Mouse (Mus musculus) urinary bladder, postnatal 36 days (tissue): ENCODE data around the gene Olfr1367.

ENCODE experiments used
- DNase-seq, 2 experiments: peaks; one replicate each; pipeline ENCODE4 v3.0.0; 2022; ENCODE audit warnings: low spot score in 2 of 2, mixed read lengths in 1 of 2

The Olfr1367 gene

DNA sequence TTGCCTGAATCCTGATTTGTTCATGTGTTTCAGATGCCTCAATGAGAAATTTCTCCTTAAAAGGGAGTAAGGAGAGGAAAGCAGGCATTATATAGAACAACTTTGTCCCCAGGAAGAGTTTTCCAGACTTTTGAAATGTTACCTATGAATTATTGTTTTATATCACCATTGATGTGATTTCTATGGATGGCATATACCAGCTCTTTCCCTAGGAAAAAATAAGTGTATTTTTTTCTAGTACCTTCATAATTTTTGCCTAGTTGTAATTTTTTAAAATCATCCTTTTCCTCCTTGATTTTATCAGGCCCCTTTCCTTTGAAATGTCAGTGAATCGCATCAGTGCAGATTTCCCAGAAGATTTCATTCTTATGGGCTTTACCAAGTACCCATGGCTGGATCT, at the start of gene Olfr1367:
Gene Olfr1367 (plus strand): TSS at position 301 of the 400 bp plus-strand sequence.
- no peak for DNase-seq

DNA sequence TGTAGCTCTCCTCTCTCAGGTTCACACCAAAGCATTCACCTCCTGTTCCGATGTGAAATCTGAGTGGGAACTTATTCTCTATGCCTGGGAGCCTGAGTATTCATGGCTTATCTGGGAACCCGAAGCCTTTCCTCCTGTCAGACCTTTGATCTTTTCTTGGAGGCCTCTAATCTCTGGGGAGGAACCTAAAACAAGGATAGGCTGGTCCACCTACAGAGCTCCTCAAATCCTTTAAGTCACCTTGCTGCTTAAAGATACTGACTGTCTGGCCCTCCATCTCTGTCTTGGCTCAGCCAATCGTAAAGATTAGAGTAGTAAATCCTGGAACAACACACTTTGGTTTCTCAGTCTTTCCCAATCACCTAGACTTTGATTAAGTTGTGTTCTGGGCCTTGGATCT, 48.2 kb upstream of the Olfr1367 start:
- DNase-seq: no peak

DNA sequence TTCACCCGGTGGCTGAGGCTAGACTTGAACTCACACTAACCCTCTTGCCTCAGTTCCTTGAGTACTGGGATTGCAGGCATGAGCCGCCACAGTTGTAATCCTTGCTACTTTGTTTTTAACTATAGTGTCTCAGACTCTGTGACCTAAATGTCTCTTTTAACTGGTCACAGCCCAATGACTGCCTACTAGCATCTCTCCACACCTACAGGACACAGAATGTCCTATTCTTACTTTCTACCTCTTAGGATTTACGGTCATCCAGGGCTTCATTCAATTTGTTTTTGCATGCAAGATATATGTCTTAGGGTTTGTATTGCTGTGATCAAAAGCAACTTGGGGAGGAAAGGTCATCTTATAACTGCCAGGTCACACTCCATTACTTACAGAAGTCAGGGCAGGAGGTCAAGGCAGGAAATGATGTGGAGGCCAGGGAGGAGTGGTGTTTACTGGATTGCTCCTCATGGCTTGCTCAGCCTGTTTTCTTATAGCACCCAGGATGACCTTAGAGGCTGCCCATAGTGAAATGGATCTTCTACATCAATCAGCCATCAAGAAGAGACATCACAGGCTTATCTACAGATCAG, 42.1 kb upstream of the Olfr1367 start:
- no peak for DNase-seq

DNA sequence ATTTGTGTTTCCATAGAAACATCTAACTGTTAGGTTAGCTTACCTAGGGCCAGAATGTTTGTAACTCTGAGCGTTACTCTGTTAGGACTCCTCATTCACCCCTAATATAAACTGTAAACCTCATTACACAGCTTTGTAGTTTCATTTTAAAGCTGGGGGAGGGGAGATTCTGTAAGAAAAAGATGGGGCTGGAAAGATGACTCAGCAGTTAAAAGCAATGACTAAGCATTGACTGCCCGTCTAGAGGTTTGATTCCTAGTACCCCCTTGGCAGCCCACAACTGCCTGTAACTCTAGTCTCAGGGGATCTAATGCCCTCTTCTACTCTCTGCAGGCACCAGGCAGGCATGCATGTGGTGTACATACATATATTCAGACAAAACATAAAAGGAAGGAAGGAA, 36.9 kb upstream of the Olfr1367 start:
- DNase-seq: no peak

DNA sequence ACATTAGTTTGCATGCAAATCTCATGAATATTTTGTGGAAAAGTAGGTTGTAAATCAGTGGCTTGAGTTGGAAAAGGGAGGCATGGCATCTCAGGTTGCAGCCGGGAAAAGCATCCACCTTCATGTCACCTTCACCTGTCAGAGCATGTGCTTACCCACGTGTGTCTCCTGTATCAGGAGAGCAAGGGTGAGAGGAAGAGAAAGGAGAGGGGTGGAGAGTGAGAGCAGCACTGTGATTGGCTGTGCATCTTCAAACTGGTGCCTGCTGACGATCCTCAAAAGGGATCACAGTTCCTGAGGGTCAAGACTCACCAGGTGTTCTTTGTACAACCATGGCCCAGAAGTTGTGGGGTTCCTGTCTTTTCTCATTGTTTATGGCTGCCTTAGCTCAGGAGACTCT, 34.8 kb upstream of the Olfr1367 start, which contains the start of gene Gpx6:
Gene Gpx6 (plus strand): TSS at position 200 of the 400 bp plus-strand sequence.
- DNase-seq: no peak

DNA sequence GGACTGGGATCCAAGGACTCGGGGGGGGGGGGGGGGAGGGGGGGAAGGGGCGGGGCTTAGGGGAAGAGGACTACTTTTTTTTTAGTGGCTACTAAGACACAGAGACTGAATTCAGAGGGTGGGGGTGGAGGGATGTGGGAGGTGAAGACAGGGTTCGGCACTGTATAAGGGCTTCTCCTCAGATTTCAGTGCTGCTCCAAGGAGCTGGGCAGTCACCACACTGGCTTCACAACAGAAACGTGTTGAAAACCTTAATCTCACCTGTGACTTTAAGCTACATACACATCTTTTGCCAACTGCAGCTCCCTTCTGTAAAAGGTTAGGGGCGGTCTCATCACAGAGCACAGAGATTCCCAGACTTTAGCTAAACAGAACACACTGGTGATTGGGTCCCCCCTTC, 33.9 kb upstream of the Olfr1367 start:
- no peak for DNase-seq

DNA sequence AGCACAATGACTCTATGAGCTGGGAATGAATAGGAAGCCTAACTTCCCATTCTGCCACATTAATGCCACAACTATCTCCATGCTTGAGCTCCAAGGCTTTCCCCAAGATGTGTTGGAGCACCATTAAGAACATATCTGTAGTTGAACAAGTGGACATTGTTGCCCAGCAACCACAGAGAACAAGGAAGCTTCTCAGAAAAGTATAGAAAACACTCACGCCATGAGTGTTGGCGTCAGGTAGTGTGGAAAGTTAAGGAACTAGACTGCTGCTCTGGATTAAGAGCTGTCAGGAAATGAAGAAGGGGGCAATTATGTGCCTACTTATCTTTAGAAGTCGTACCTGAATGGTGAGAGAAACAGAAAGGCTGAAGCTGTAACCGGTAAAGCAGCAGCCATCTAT, 32.8 kb upstream of the Olfr1367 start:
- DNase-seq: no peak

DNA sequence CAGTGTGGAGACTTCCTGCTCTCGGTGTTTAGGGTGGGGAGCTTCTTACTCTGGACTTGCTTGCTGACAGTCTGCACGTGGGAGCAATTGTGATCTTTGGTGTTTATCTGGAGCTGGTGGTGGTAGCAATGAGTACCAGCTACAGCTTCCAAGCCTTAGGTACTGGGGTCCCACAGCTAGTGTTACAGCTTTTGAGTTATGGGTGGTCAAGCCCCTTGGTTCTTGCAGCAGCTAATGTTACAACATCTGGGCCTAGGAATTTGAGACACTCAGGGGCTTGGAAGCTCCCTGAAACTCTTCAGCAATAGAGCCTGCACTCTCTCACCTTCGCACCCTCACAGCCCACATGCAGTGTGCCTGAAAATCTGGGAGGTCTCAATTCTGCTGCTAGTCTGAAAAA, 26.4 kb upstream of the Olfr1367 start:
- no peak for DNase-seq

DNA sequence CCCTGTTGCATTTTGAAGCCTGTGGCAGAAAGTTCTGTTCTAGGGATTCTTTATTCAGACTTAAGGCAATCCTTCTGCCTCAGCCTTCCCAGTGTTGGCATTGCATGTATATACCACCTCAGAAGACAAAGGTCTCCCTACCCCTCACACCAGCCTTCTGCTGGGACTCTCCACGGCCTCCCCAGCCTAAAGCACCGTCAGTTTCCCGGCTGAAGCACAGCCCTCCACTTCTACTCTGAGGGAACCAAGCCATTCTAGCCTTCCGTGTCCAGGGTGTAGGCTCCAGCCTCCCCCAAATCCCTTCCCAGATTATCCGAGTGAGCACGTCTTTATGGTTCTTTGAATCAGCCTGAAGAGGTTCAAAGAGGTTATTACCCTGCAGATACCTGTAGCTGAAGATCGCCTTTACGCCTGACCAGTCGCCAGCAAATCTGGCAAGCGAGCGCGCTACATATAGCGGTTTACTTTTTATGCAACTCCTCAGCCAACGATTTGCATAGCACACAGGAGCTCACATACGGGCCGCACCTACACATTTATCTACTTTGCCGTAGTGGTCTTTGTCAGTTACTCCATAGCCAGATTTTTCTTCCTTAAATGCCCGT, 24.7 kb upstream of the Olfr1367 start:
- DNase-seq: no peak

DNA sequence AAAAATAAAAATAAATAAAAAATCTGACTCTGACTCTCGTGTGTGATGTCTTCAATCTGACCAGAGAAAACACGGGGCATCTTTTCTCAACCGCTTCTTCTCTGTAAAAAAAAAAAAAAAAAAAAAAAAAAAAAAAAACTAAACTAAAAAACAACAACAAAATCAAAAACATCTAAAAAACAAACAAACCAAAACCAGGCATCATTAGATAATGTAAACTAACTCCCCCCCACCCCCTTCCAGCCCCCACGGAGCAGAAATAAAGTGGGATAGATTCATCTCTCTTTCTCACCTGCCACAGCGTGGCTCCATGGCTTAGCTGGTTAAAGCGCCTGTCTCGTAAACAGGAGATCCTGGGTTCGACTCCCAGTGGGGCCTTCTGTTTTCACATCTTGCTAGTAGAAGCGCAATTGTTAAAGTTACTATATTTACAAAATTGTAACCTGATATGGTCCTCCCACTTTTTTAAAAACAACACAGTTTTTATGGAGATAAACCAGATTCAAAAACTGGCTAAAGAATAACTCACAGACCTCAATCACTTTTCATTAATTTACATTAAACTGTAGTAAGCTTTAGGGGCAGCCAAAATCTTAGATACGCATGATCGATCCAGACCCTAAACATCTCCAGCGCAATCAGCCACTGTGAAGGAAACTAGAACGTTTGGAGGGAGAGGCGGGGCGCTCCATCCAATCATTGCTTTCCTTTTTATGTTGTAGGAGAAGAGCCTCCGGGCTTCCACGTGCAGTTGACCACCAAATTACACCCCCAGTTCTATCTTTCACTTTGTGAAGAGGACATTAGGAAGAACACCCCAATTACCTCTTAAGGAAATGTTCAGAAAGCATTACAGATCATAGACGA, 24.0 kb upstream of the Olfr1367 start:
- no peak for DNase-seq

DNA sequence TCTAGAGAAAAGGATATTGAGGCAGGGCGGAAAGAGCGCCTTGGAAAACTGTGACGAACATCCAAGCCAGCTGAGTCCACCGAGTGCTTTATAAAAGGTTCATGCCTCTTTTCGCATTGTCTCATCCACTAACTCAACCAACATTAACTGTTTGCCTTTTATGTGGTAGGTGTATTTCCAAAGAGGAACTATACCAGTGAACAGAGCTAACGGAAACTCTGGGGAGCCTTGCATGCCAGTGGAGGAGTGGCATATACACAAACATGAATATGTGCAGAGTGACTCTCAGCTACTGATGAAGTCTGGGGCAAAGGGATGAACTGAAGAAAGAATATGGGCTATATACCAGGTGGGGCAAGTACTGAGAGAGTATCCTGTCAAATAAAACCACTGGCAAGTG, 23.3 kb upstream of the Olfr1367 start:
- DNase-seq: no peak

DNA sequence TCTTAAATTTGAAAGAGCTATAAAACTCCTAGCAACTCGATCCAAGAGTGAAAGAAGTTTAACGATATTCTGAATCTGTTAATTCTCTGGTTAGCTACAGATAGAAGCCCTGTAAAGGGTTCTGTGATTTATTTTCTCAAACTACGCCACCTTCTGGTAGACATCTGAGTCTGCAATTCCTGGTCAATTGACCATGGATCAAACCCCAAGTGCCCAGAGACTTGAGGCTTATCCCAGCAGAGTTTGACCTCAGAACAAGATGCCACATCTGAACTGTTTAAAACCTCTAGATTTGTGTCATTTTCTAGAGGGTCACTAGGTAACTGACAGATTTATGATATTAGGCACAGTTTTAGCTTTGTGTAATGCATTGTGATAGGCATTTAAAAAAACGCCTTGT, 20.5 kb upstream of the Olfr1367 start:
- no peak for DNase-seq

DNA sequence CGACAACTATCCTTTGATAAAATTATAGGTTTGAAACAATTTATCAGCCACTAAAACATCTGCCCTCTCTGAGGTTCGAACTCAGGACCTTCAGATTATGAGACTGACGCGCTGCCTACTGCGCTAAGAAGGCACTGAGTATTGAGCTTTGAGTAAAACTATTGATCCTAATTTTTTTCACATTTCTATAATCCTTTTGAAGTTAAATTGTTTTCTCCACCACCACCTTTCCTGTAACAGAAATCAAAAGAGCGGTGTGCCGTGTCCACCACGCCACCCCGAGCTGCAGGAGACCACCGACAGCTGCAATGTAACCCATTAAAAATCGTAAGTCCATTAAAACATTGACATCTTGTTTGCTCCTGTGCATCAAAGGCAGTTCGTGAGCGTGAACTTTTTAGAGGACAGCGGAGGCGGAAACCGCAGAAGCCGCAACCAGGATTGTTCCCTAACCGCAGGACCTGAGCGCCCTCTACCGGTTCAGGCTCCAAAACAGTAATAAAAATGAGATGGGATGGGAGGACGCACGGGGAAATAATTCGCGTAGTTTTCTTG, 20.0 kb upstream of the Olfr1367 start:
- peak; percentile 68 to 73 for DNase-seq

DNA sequence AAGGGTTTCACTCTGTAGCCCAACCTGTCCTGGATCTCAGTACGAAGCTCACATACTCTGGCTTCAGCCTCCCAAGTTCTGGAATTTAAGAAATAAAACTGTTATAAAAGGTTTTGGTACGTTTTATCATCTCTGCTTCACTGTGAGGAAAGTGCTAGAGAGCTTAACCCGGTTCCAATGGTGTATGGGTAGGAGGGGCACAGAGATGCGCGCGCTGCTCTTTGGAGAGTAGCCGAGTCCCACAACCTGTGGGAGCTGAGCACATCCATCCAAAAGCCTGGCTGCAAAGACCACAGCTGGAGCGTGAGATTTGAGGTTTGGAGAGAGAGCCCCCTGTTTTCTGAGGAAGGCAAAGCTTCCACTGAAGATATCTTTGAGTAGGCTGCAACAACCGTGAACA, 19.3 kb upstream of the Olfr1367 start:
- DNase-seq: no peak

DNA sequence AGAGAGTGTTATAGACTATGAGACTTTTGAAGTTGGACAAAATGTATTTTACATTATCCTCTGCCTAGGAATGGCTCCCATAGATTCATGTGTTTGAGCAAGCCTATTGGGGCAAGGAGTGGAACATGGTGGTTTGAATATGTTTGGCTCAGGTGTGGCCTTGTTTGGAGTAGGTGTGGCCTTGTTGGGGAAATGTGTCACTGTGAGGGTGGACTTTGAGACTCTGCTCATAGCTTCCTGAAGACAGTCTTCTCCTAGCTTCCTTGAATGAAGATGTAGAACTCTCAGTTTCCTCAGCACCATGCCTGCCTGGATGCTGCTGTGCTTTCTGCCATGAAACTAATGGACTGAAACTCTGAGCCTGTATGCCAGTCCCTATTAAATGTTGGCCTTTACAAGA, 3.9 kb downstream of the Olfr1367 start:
- no peak for DNase-seq

DNA sequence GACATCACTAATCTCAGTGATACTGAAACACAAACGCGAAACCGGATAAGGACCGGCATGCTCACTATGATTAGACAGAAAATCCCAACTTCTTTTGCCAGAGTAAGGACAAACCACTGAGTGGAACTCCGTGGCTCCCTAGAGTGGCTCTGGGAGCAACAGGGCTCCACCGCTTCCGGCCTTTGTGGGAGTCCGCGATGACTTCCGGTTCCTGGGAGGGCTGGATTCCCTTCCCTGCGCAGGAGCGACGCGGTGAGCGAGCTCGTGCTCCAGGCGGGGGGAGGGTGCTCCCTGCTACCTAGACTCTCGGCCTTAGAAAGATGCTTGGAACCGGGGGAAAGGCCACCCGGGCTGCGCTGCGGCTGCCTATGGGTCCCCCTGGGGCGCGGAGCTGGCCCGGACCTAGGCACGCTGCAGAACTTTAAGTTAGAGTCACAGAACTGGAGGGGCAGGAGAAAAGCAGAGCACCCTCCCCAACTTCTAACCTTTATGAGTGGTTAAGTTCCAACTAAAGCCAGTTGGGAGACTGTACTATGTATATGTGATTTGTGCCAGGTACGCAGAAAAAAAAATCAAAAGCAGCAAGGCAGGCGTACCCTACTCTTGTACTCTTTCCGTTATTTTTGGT, 16.0 kb downstream of the Olfr1367 start, which contains the start of gene Zscan12:
Gene Zscan12 (plus strand): TSS at position 200 of the 628 bp plus-strand sequence.
- peak; percentile 84 to 90 for DNase-seq

DNA sequence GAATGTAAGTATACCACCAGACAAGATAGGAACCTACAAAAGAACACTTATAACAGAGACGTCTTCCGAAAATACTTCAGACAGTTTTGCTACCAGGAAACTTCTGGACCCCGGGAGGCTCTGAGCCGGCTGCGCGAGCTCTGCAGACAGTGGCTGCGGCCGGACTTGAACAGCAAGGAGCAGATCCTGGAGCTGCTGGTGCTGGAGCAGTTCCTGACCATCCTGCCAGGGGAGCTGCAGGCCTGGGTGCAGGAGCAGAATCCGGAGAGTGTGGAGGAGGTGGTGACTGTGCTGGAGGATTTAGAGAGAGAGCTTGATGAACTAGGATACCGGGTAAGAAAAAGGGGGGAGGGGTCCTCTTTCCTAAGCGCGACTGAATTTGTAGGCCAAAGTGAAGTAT, 17.0 kb downstream of the Olfr1367 start:
- no peak for DNase-seq

DNA sequence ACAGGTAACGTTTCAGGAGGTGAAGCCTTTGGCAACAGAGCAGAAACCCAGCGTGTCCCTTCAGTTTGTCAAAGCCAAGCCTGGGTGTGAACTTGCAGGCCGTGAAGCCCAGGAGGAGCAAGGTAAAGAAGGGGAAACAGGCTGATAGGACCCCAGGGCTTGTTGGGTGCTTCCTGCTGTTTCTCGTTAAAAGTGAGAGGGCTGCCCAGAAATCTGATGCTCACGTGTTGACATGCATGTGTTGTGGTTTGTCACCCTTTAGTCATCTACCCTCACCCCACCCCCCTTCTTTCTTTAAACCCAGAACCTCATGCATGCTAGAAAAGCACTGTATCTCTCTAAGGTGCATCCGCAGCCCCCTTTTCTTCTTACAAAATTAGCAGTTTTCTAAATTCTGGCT, 19.9 kb downstream of the Olfr1367 start:
- no peak for DNase-seq

DNA sequence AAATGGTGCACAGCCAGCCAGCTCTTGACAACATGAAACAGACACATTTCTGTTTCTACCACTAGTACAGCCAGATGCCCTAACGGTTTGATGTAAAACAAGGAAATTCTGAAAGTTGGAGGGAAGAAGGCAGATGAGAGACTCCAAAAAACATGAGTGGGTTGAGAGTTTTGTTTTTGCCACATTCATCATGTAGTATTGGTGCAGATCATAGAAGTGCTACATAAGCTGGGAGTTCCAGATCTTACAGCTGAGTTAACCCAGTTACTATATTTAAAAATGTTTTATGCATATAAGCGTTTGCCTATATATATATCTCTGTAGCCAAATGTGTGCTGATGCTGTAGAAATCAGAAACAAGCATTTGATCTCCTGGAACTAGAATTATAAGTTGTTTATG, 26.0 kb downstream of the Olfr1367 start:
- no peak for DNase-seq

DNA sequence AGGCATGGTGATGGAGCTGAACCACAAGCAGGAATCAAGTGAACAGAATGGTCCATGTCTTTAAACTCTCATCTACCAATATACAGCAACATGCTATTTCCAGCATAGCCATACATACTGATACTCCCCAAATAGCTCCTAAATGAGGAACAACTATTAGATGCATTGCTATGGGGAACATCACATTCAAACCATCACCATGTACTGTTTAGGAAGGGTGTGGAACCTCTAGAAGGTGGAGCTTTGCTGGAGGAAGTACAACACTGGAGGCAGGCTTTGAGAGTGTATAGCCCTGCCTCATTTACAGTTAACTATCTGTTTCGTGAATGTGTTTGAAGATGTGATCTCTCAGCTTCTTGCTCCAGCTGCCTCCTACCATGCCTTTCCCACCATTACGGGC, 31.1 kb downstream of the Olfr1367 start:
- no peak for DNase-seq

DNA sequence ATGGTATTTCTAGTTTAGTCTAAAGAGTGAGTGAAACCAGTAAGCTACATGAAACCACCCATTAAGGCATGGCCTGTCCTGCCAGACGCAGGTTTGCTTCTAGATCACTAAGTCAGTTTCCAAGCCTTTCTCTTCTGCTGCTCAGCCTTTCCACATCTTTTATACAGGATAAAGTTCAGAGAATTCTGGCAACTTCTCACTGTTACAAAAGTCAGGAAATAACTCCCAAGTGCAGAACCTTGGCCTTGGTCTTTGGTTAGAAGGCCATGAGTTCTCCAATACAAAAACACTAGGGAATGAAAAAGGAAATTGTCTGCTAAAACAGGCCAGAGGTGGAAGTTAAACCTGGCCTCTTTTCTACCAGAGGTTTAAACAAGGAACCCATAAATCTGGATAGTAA, 48.5 kb downstream of the Olfr1367 start:
- DNase-seq: no peak

DNA sequence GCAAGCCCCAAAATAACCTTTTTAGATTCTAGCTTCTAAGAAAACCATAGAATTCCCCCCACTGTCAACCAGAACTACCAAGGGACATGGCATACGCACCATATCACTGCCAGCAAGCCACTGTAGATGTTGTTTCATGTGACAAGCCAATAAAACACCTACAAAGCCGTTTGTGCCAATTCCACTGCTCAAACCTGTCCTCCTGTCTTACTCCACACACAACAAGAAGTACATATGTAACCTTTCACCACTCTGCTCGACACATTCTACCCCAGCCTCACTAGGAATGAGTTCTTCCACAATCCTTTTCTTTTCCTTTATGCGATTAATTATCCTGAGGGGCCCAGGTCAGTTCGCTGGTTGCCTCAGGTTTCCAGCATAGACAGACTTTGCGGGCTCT, 48.9 kb downstream of the Olfr1367 start:
- DNase-seq: no peak
